Mouse (Mus musculus) intestine, embryonic 16.5 days (tissue): ENCODE results near the gene Olfr1443. TPM values are rescaled to one million over a fixed set of nuclear protein-coding genes. Genes with fewer than 3 reads are reported as not detected.
"Not testable (repeated sequence)": the region's sequence is repeated elsewhere in the genome, so short reads cannot be mapped to it uniquely, and the experiment has no call there.

Experiments used
- ATAC-seq: fragments of 200-750 bp; cut with Nextera tagmentation; 2 replicates; pipeline ENCODE4 v1.8.0; 2017; ENCODE audit warnings: moderate TSS enrichment, moderate library complexity
- H3K27ac ChIP-seq: fragments of 300-500 bp; sonication (generic); 2 replicates; pipeline ENCODE4 v1.5.1; 2014; ENCODE audit warnings: mild to moderate bottlenecking, low read length
- H3K27me3 ChIP-seq: fragments of 300-500 bp; sonication (generic); replicated peaks from 2 replicates; pipeline ENCODE4 v1.6.1; 2014; ENCODE audit warnings: low read length, control low read depth, mixed read lengths; ENCODE audit not compliant: control insufficient read depth, insufficient read depth
- H3K36me3 ChIP-seq: fragments of 300-500 bp; sonication (generic); 2 replicates; pipeline ENCODE4 v1.6.1; 2014; ENCODE audit warnings: low read length, control low read depth; ENCODE audit not compliant: control insufficient read depth, insufficient read depth
- H3K4me1 ChIP-seq: fragments of 300-500 bp; sonication (generic); 2 replicates; pipeline ENCODE4 v1.6.1; 2014; ENCODE audit warnings: low read length, control low read depth, mixed read lengths; ENCODE audit not compliant: control insufficient read depth, insufficient read depth
- H3K4me2 ChIP-seq: fragments of 300-500 bp; sonication (generic); 2 replicates; pipeline ENCODE4 v1.6.1; 2014; ENCODE audit warnings: low read depth, low read length, control low read depth
- H3K4me3 ChIP-seq: fragments of 300-500 bp; sonication (generic); 2 replicates; pipeline ENCODE4 v1.5.1; 2014; ENCODE audit warnings: mild to moderate bottlenecking, low read length
- H3K9ac ChIP-seq: fragments of 300-500 bp; sonication (generic); 2 replicates; pipeline ENCODE4 v1.6.1; 2014; ENCODE audit warnings: low read depth, low read length
- H3K9me3 ChIP-seq: fragments of 300-500 bp; sonication (generic); 2 replicates; pipeline ENCODE4 v1.6.1; 2016; ENCODE audit warnings: low read length, control low read depth; ENCODE audit not compliant: control insufficient read depth
- WGBS: fragments of 180-500 bp; shearing (Covaris S2); extraction: QIAGEN DNeasy Blood & Tissue Kit; methylation state at CpG from one replicate; pipeline ENCODE4 v1.1.7; 2014; 5-methylcytosine and 5-hydroxymethylcytosine counted together
- polyA plus RNA-seq: library from polyadenylated mRNA; unstranded; fragments of >200 nt; fragmentation: Nextera tagmentation; extraction: Ambion mirVana; gene quantifications from 2 replicates; pipeline ENCODE4 v1.2.1, GENCODE M21; 2015

Olfr1443 gene
- polyA plus RNA-seq, 1 experiment from 2014 or later = not detected

GRCm38 (mm10) chr19:12671051-12671450 lies 6.9 kb upstream of the Olfr1443 start:
- Histone ChIP-seq H3K9me3 (no peaks in the 10 kb centered on the region), H3K27ac (no peak overlapping the region), H3K27me3 (no peaks in the 10 kb centered on the region), H3K9ac (no peak overlapping the region), H3K36me3 (no peaks in the 10 kb centered on the region), H3K4me2 (no peak overlapping the region), H3K4me1 (no peaks in the 10 kb centered on the region), H3K4me3 (no peak overlapping the region)
- WGBS = 85% methylated on average over 4 of the region's 4 CpGs
- ATAC-seq = no peak

GRCm38 (mm10) chr19:12684638-12685037 lies 6.7 kb downstream of the Olfr1443 start:
- H3K4me1 ChIP-seq = no peaks in the 10 kb centered on the region
- no peaks in the 10 kb centered on the region for H3K36me3 ChIP-seq
- no peak overlapping the region for H3K4me3 ChIP-seq
- H3K27me3 ChIP-seq = no peaks in the 10 kb centered on the region
- H3K9ac ChIP-seq = no peak overlapping the region
- no peak overlapping the region for H3K27ac ChIP-seq
- H3K9me3 ChIP-seq = no peaks in the 10 kb centered on the region
- peak; percentile 93 for ATAC-seq
- H3K4me2 ChIP-seq = no peak overlapping the region

DNA sequence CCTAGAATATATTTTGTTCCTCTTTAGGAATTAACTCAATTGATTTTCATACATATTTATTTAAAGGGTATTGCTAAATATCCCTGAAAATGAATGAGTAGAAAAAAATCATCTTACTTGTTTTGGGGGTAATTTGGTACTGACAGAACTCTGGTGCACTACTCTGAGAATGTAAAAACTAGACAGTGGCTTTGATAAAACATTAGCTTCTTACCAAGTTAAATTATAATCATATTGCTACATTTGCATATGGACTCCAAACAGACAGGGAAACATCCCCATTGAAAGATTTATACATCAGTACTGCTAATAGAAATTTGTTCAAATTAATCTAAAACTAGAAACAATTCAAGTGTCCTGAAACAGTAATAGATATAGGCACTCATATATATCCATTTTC lies 7.3 kb downstream of the Olfr1443 start:
- H3K27ac ChIP-seq = no peak overlapping the region
- no peaks in the 10 kb centered on the region for H3K27me3 ChIP-seq
- no peaks in the 10 kb centered on the region for H3K9me3 ChIP-seq
- H3K4me3 ChIP-seq = no peak overlapping the region
- H3K4me1 ChIP-seq = no peaks in the 10 kb centered on the region
- no peak overlapping the region for H3K4me2 ChIP-seq
- ATAC-seq = no peak
- H3K36me3 ChIP-seq = no peaks in the 10 kb centered on the region
- H3K9ac ChIP-seq = no peak overlapping the region

DNA sequence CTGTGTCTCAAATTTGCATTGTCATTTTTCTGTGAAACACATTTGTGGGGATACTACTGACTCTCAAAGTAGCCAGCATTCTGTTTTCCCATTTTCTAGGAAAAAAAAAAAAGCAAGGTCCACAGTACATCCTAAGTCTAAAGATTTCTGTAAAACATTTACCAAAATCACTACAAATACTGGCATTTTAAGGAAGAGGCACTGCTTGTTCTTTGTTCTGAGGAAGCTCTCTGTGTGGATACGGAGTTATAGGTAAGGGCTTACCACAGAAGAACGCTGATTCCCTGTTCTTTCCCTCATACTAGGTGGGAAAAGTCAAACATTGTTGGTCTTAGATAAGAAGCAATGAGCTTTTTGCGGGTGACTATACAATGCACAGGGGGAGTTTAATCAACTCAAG lies 17.7 kb downstream of the Olfr1443 start, which contains the start of gene Keg1:
Gene Keg1, plus strand, starts transcription at position 197 of the 400 bp plus-strand sequence.
- WGBS = 59% methylated on average over 3 of the region's 3 CpGs
- Histone ChIP-seq H3K27ac (no peak within 1 kb of the TSS), H3K36me3 (no peaks in the 10 kb centered on the region), H3K9ac (no peak within 1 kb of the TSS), H3K9me3 (no peaks in the 10 kb centered on the region), H3K4me3 (no peak within 1 kb of the TSS), H3K4me1 (0 out of 2 replicates have a peak, but pooled peaks cover 2% of the 10 kb centered on the region), H3K4me2 (no peak within 1 kb of the TSS), H3K27me3 (no peaks in the 10 kb centered on the region)
- peak; percentile 76 for ATAC-seq

- Histone ChIP-seq H3K4me1 (0 out of 2 replicates have a peak, but pooled peaks cover 2% of the 10 kb centered on the region), H3K36me3 (no peaks in the 10 kb centered on the region), H3K27ac (no peak overlapping the region), H3K9me3 (no peaks in the 10 kb centered on the region), H3K4me2 (no peak overlapping the region), H3K27me3 (no peaks in the 10 kb centered on the region), H3K9ac (no peak overlapping the region), H3K4me3 (no peak overlapping the region)
- ATAC-seq = no peak
Observed at GRCm38 (mm10) chr19:12696221-12696620, 18.3 kb downstream of the Olfr1443 start.

GRCm38 (mm10) chr19:12708458-12708857 lies 30.5 kb downstream of the Olfr1443 start:
- no peak for ATAC-seq
- Histone ChIP-seq H3K9ac (no peak overlapping the region), H3K27ac (no peak overlapping the region), H3K27me3 (no peaks in the 10 kb centered on the region), H3K36me3 (no peaks in the 10 kb centered on the region), H3K9me3 (no peaks in the 10 kb centered on the region), H3K4me3 (no peak overlapping the region), H3K4me1 (no peaks in the 10 kb centered on the region), H3K4me2 (no peak overlapping the region)
- WGBS = 76% methylated on average over 2 of the region's 2 CpGs

GRCm38 (mm10) chr19:12708986-12709385 lies 31.1 kb downstream of the Olfr1443 start:
- Histone ChIP-seq H3K4me1 (no peaks in the 10 kb centered on the region), H3K4me3 (no peak overlapping the region), H3K4me2 (no peak overlapping the region), H3K36me3 (no peaks in the 10 kb centered on the region), H3K27ac (no peak overlapping the region), H3K9ac (no peak overlapping the region), H3K9me3 (no peaks in the 10 kb centered on the region), H3K27me3 (no peaks in the 10 kb centered on the region)
- no peak for ATAC-seq

- H3K36me3 ChIP-seq = no peaks in the 10 kb centered on the region
- no peak overlapping the region for H3K4me2 ChIP-seq
- no peak overlapping the region for H3K27ac ChIP-seq
- 76% methylated on average over 6 of the region's 6 CpGs for WGBS
- no peak overlapping the region for H3K4me3 ChIP-seq
- H3K27me3 ChIP-seq = no peaks in the 10 kb centered on the region
- no peaks in the 10 kb centered on the region for H3K4me1 ChIP-seq
- H3K9ac ChIP-seq = no peak overlapping the region
- no peaks in the 10 kb centered on the region for H3K9me3 ChIP-seq
- no peak for ATAC-seq
Observed at GRCm38 (mm10) chr19:12719189-12719588, 41.3 kb downstream of the Olfr1443 start.

DNA sequence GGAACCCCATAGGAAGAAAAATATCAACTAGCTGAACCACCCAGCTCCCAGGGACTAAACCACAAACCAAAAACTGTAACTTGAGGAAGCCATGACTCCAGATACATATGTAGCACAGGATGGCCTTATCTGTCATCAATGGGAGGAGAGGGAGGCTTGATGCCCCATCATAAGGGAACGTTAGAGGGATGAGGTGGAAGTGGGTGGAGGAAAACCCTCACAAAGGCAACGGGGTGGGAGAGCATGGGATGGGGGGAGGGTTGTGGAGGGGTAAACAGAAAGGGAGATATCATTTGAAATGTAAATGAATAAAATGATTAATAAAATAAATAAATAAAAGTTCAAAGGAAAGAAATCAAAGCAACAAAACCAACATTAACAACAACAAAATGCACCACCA lies 42.6 kb downstream of the Olfr1443 start:
- 68% methylated on average over 2 of the region's 2 CpGs for WGBS
- Histone ChIP-seq H3K27ac (no peak overlapping the region), H3K9me3 (no peaks in the 10 kb centered on the region), H3K27me3 (no peaks in the 10 kb centered on the region), H3K4me2 (no peak overlapping the region), H3K9ac (no peak overlapping the region), H3K4me3 (no peak overlapping the region), H3K4me1 (no peaks in the 10 kb centered on the region), H3K36me3 (no peaks in the 10 kb centered on the region)
- no peak for ATAC-seq

- not testable (repeated sequence) for H3K9ac ChIP-seq, H3K4me1 ChIP-seq, H3K9me3 ChIP-seq, H3K4me2 ChIP-seq, H3K36me3 ChIP-seq, H3K4me3 ChIP-seq, H3K27ac ChIP-seq, H3K27me3 ChIP-seq, ATAC-seq
- WGBS = 86% methylated on average over 5 of the region's 5 CpGs
Observed at GRCm38 (mm10) chr19:12720919-12721318, 43.0 kb downstream of the Olfr1443 start.
